Comparison of ENCODE assay signal across 9 mouse cellular contexts in the genomic region with DNA sequence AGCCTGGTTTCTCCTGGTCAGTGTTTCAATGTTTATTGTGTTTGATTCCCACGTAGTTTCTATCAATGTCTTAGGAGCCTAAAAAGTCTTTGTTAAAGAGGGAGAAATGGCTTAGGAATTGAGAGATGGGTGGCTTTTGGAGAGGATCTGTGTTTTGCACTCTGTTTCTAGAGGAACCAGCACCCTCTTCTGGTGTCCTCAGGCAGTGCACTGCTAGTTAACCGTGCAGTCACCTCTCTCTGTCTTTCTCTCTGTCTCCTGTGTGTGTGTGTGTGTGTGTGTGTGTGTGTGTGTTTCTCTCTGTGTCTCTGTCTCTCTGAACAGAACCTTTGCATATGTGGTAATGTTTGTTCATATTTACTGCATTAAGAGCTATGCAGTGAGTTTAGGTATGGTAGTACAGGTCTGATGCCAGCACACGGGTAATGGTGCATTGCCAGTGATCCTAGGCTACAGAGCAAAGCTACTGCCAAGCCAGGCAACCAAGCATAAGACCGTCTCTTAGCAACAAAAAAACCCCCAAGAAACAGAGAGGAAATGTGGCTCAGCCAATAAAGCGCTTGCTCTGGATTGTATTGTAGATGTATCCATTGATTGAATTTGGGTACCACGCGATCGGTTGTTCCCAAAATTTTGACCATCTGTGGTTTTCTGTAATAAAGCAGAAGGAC.
DNase-seq lines count a peak whose midpoint lies in the region; ATAC-seq and TF ChIP-seq lines count a peak whose summit lies in the region.
"Had no signal": no experiment of that assay in that cellular context is flagged by ENCODE, and none has a peak within 500 bp of the region (broad histone marks: within the 10 kb centered on the region; RNA-seq: fewer than 3 reads in every experiment).

No protein-coding gene starts in this region.

- H3K27me3 ChIP-seq in embryonic facial prominence, embryonic 11.5 days (ENCODE audit: control insufficient read depth, insufficient read depth, low read length), result no peaks in the 10 kb centered on the region

- DNase-seq in cerebellum, adult 18-20 months, result peak; percentile 27 to 39
- DNase-seq in lung, adult 2 months, result no peak
- DNase-seq in lung, postnatal 25 days (ENCODE audit: low spot score), result no peak
- DNase-seq in embryonic facial prominence, embryonic 11.5 days (ENCODE audit: low spot score), result peak; percentile 62
- peak; percentile 38 for DNase-seq in layer of hippocampus, adult 9-11 months
- peak; percentile 68 to 75 for DNase-seq in right cerebral cortex, adult 2 months (ENCODE audit: low spot score in 2 of 2)

- H3K27ac ChIP-seq in embryonic facial prominence, embryonic 11.5 days (replicated peaks; ENCODE audit: low read depth, low read length), result no peak overlapping the region

- H3K36me3 ChIP-seq in embryonic facial prominence, embryonic 11.5 days (replicated peaks; ENCODE audit: control insufficient read depth, insufficient read depth, low read depth, low read length), result peaks cover 7% of the 10 kb centered on the region; the same call in 1 of the 2 replicates
- H3K36me3 ChIP-seq: G1E had no signal

- no peak for ATAC-seq in cerebellum, adult (ENCODE audit: insufficient number of reproducible peaks, low FRiP score, low TSS enrichment)
- ATAC-seq in embryonic facial prominence, embryonic 11.5 days (replicated peaks; ENCODE audit: insufficient number of reproducible peaks, low FRiP score, low TSS enrichment, low read depth), result no peak
- ATAC-seq in inflammation-experienced regulatory T-cells, adult 6 months, result no peak

- no peaks in the 10 kb centered on the region for H3K4me1 ChIP-seq in lung, adult 2 months (ENCODE audit: control insufficient read depth, insufficient read depth, low read length)
- no peaks in the 10 kb centered on the region for H3K4me1 ChIP-seq in embryonic facial prominence, embryonic 11.5 days (ENCODE audit: control insufficient read depth, insufficient read depth, low read length)

- no peak for TF ChIP-seq POLR2A in lung, adult 2 months (IDR thresholded peaks at IDR 0.05; ENCODE audit: borderline replicate concordance, extremely low read depth, low read depth, low read length)

- H3K4me3 ChIP-seq in lung, adult 2 months (replicated peaks; ENCODE audit: extremely low read depth, low read depth, low read length), result no peak overlapping the region
- H3K4me3 ChIP-seq in embryonic facial prominence, embryonic 11.5 days (ENCODE audit: low read depth, low read length), result no peak overlapping the region

- peak; percentile 49 for TF ChIP-seq CTCF in lung, adult 2 months (IDR thresholded peaks at IDR 0.05; ENCODE audit: insufficient read depth, low read length)

- WGBS in lung, adult 2 months, result 81% methylated on average over 8 of the region's 8 CpGs
- 79% methylated on average over 8 of the region's 8 CpGs for WGBS in embryonic facial prominence, embryonic 11.5 days

- H3K9me3 ChIP-seq in embryonic facial prominence, embryonic 11.5 days (replicated peaks; ENCODE audit: control insufficient read depth, low read length), result no peaks in the 10 kb centered on the region

- H3K4me2 ChIP-seq in embryonic facial prominence, embryonic 11.5 days (ENCODE audit: low read depth, low read length), result no peak overlapping the region

- no peak overlapping the region for H3K9ac ChIP-seq in embryonic facial prominence, embryonic 11.5 days (replicated peaks; ENCODE audit: low read length)

Comparison
In these comparisons a context has a peak if more than half of its experiments do, and no peak if none do; other contexts are left out.
1. DNase-seq: peak in cerebellum, adult 18-20 months (2 of 2), embryonic facial prominence, embryonic 11.5 days (single experiment), layer of hippocampus, adult 9-11 months (single experiment) and right cerebral cortex, adult 2 months (2 of 2); none in lung, adult 2 months (single experiment) and lung, postnatal 25 days (single experiment).